Mouse (Mus musculus): ENCODE measurements around the gene Pus7l.

DNA sequence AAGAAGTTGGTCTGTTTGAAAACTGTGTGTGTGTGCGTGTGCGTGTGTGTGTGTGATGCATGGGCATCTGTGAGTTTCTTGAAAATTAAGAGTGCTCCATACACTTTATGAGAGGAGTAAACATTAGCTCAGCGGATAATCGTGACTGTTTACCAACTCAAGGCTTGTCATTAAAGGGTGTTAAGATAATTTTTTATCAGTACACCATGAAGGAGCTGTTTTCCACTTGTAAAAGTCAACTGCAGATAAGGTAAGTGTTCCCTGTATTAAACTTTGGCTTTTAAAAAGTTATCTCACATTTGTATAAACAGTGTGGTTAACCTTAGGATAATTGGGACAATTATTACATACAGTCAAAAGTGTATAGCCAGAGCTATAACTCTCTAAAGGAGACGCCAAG lies 11.0 kb downstream of the Pus7l start:
- TF ChIP-seq CTCF (IDR thresholded peaks at IDR 0.05; ENCODE audit: low read depth), result no peak
- TF ChIP-seq EP300 (IDR thresholded peaks at IDR 0.05; ENCODE audit: low read depth), result no peak
